Mouse (Mus musculus): Measurements from ENCODE around the gene Eps8l3. TPM values are rescaled to one million over a fixed set of nuclear protein-coding genes. Genes with fewer than 3 reads are reported as not detected.

Eps8l3 gene
- polyA plus RNA-seq, 1 experiment from 2014 or later: not detected

DNA sequence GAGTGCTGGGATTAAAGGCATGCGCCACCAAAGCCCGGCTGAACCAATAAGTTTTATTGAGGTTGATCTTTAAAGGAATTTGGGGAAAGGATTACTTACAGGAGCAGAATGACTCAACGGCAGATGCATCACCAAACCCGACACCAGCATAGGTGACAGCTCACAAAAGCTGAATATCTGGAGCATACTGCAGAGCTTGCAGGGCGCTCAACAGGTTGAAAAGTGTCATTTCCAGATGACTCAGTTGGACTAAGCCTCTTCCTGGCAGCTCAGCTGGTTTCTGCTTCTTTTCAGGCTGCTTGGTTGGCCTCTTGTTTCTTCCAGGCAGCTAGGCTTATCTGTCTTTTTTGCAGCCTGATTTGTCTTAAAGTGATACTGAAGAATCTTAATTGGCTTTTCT lies 41.7 kb upstream of the Eps8l3 start:
- 0 out of 2 replicates have a peak, but pooled peaks cover 3% of the 10 kb centered on the region for H3K4me1 ChIP-seq (replicated peaks; ENCODE audit: control insufficient read depth, insufficient read depth, low read length)
- no peak overlapping the region for H3K4me3 ChIP-seq (ENCODE audit: low read length)
- no peak for ATAC-seq (ENCODE audit: low read depth)
- H3K9ac ChIP-seq (ENCODE audit: low read length): no peak overlapping the region
- no peaks in the 10 kb centered on the region for H3K27me3 ChIP-seq (ENCODE audit: control insufficient read depth, insufficient read depth, low read depth, low read length)
- H3K9me3 ChIP-seq (ENCODE audit: control insufficient read depth, low read length): no peaks in the 10 kb centered on the region
- H3K4me2 ChIP-seq (ENCODE audit: low read depth, low read length): no peak overlapping the region
- H3K27ac ChIP-seq (ENCODE audit: low read length): no peak overlapping the region
- no peaks in the 10 kb centered on the region for H3K36me3 ChIP-seq (ENCODE audit: control insufficient read depth, insufficient read depth, low read length)
- 94% methylated on average over 5 of the region's 5 CpGs for WGBS

DNA sequence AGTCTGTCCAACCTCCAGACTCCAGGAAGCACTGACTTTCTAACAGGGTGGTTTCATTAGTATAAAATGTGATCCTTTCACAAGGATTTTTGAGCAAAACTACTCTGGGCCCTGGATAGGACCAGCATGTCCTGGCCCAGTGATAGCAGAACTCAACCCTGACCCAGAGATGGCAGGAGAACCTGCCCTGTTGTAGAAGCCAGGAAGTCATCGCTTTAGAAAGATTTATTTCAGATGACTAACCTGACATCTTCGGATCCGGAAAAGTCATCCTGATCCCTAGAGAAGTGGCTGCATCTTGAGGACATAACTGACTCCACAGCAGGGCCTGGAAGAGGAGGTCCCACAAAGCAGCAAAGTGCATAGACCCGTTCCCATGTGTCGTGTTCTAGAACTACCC lies 37.2 kb upstream of the Eps8l3 start:
- Histone ChIP-seq H3K9ac (ENCODE audit: low read length) (no peak overlapping the region), H3K9me3 (ENCODE audit: control insufficient read depth, low read length) (no peaks in the 10 kb centered on the region), H3K36me3 (ENCODE audit: control insufficient read depth, insufficient read depth, low read length) (no peaks in the 10 kb centered on the region), H3K27me3 (ENCODE audit: control insufficient read depth, insufficient read depth, low read depth, low read length) (no peaks in the 10 kb centered on the region), H3K4me1 (replicated peaks; ENCODE audit: control insufficient read depth, insufficient read depth, low read length) (peaks cover 10% of the 10 kb centered on the region; the same call in 1 of the 2 replicates), H3K4me2 (ENCODE audit: low read depth, low read length) (no peak overlapping the region), H3K4me3 (ENCODE audit: low read length) (no peak overlapping the region), H3K27ac (ENCODE audit: low read length) (no peak overlapping the region)
- WGBS: 80% methylated on average over 5 of the region's 5 CpGs
- ATAC-seq (ENCODE audit: low read depth): no peak

DNA sequence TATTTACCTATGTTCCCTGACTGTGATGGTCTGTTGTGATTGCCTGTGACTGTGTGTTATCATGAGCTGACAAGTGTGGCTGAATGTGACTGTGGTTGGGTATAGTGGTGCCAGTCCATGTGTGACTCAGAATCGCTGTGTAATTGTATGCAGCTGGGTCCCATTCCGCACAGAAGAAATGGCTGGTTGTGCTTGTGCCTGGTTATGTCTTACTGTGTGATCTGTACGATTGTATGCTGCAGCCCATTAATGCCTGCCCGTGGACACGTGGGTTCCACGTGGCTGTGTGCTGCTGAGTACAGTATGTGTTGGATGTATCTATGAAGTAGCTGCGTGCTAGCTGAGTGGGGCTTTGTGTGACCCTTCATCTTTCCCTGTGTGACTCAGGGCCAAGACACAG lies 36.2 kb upstream of the Eps8l3 start:
- ATAC-seq (ENCODE audit: low read depth): no peak
- no peak overlapping the region for H3K4me2 ChIP-seq (ENCODE audit: low read depth, low read length)
- peaks cover 10% of the 10 kb centered on the region; the same call in 1 of the 2 replicates for H3K4me1 ChIP-seq (replicated peaks; ENCODE audit: control insufficient read depth, insufficient read depth, low read length)
- no peaks in the 10 kb centered on the region for H3K36me3 ChIP-seq (ENCODE audit: control insufficient read depth, insufficient read depth, low read length)
- WGBS: 81% methylated on average over 7 of the region's 7 CpGs
- no peak overlapping the region for H3K4me3 ChIP-seq (ENCODE audit: low read length)
- H3K9ac ChIP-seq (ENCODE audit: low read length): no peak overlapping the region
- H3K27ac ChIP-seq (ENCODE audit: low read length): no peak overlapping the region
- H3K27me3 ChIP-seq (ENCODE audit: control insufficient read depth, insufficient read depth, low read depth, low read length): no peaks in the 10 kb centered on the region
- no peaks in the 10 kb centered on the region for H3K9me3 ChIP-seq (ENCODE audit: control insufficient read depth, low read length)

DNA sequence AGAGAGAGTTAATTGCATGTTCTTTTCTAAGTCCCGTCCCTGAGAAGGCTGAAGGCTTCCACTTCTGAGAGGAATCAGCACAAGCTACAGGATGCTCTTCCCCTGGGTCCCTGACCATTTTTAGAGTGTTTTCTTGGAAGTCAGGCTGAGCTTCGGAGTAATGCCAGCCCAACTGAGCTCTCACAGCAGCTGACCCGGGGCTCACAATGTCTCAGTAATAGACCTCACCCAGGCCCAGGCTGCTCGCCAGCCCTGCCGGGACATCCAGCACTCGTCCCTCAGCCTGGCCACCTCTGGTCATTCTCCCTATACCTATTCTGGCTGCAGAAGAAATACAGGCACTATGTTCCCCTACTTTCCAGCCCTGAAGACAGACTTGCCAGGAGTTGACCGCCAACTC lies 35.7 kb upstream of the Eps8l3 start:
- H3K9ac ChIP-seq (ENCODE audit: low read length): no peak overlapping the region
- no peak overlapping the region for H3K4me3 ChIP-seq (ENCODE audit: low read length)
- ATAC-seq (ENCODE audit: low read depth): no peak
- no peaks in the 10 kb centered on the region for H3K9me3 ChIP-seq (ENCODE audit: control insufficient read depth, low read length)
- H3K4me2 ChIP-seq (ENCODE audit: low read depth, low read length): no peak overlapping the region
- H3K27me3 ChIP-seq (ENCODE audit: control insufficient read depth, insufficient read depth, low read depth, low read length): no peaks in the 10 kb centered on the region
- peaks cover 10% of the 10 kb centered on the region; the same call in 1 of the 2 replicates for H3K4me1 ChIP-seq (replicated peaks; ENCODE audit: control insufficient read depth, insufficient read depth, low read length)
- H3K27ac ChIP-seq (ENCODE audit: low read length): no peak overlapping the region
- WGBS: 71% methylated on average over 7 of the region's 7 CpGs
- H3K36me3 ChIP-seq (ENCODE audit: control insufficient read depth, insufficient read depth, low read length): no peaks in the 10 kb centered on the region

DNA sequence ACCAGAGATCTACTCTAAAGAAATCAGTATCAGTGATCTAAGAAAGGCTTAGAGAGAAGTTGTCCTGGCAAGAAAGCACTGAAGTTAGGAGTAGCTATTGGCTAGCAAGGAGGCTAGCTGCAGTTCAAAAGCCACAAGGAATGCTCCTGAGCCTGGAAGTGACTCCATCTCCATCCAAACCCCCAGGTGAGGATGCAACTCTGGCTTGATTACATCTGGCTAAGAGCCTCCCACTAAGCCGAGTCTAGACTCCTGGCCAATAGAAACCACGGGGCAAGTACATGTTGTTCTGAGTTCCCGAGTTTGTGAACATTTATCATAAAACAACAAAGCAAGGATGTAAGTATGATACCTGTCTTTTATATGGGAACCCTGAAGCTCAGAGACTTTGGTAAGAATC lies 33.6 kb upstream of the Eps8l3 start:
- no peaks in the 10 kb centered on the region for H3K36me3 ChIP-seq (ENCODE audit: control insufficient read depth, insufficient read depth, low read length)
- WGBS: 78% methylated on average over 3 of the region's 3 CpGs
- ATAC-seq (ENCODE audit: low read depth): no peak
- H3K4me2 ChIP-seq (ENCODE audit: low read depth, low read length): no peak overlapping the region
- no peak overlapping the region for H3K9ac ChIP-seq (ENCODE audit: low read length)
- no peak overlapping the region for H3K4me3 ChIP-seq (ENCODE audit: low read length)
- H3K27ac ChIP-seq (ENCODE audit: low read length): no peak overlapping the region
- H3K27me3 ChIP-seq (ENCODE audit: control insufficient read depth, insufficient read depth, low read depth, low read length): no peaks in the 10 kb centered on the region
- H3K4me1 ChIP-seq (replicated peaks; ENCODE audit: control insufficient read depth, insufficient read depth, low read length): peaks cover 16% of the 10 kb centered on the region
- H3K9me3 ChIP-seq (ENCODE audit: control insufficient read depth, low read length): no peaks in the 10 kb centered on the region

DNA sequence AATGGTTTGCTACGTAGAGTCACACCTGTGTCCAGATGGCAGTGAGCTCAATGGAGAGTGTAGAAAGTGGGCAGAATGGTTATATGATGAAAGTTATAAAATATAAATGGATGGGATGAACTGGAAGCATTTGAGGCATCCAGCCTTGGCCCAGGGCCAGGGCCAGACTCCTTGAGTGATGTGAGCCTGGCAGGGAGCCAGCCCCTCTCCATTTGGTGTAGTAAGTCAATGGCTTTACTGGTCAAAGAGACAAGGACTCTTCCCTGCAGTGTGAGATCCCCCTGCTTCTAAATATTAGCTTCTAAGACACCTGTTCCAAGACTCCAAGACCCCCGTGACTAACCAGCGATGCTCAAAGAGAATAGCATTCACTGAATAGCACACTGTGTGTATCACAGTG lies 33.0 kb upstream of the Eps8l3 start:
- no peak overlapping the region for H3K9ac ChIP-seq (ENCODE audit: low read length)
- H3K4me1 ChIP-seq (replicated peaks; ENCODE audit: control insufficient read depth, insufficient read depth, low read length): peaks cover 22% of the 10 kb centered on the region
- no peak for ATAC-seq (ENCODE audit: low read depth)
- H3K4me2 ChIP-seq (ENCODE audit: low read depth, low read length): no peak overlapping the region
- no peaks in the 10 kb centered on the region for H3K9me3 ChIP-seq (ENCODE audit: control insufficient read depth, low read length)
- H3K27ac ChIP-seq (ENCODE audit: low read length): no peak overlapping the region
- H3K4me3 ChIP-seq (ENCODE audit: low read length): no peak overlapping the region
- WGBS: 42% methylated on average over 3 of the region's 3 CpGs
- no peaks in the 10 kb centered on the region for H3K27me3 ChIP-seq (ENCODE audit: control insufficient read depth, insufficient read depth, low read depth, low read length)
- no peaks in the 10 kb centered on the region for H3K36me3 ChIP-seq (ENCODE audit: control insufficient read depth, insufficient read depth, low read length)

DNA sequence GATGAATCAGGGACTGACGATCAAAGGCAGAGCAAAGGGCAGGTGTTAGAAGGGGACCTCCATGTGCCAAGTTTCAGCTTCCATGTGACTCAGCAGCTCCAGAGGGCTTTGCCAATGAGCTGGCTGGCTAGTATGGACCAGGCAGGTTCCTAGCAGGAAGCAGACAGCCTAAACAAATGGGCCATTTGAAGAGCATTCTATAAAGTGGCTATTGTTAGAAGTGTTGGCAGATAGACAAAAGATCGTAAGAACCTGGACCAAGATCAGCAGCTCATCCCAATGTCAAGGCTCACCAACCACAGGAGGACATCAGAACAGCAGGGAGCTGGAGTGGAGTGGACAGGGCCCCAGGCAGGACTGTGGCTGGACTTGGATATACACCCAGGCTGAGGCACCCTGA lies 32.5 kb upstream of the Eps8l3 start:
- no peak overlapping the region for H3K4me2 ChIP-seq (ENCODE audit: low read depth, low read length)
- 39% methylated on average over 2 of the region's 2 CpGs for WGBS
- 0 out of 2 replicates have a peak, but pooled peaks have one; percentile 32 for ATAC-seq (ENCODE audit: low read depth)
- H3K27me3 ChIP-seq (ENCODE audit: control insufficient read depth, insufficient read depth, low read depth, low read length): no peaks in the 10 kb centered on the region
- H3K27ac ChIP-seq (ENCODE audit: low read length): no peak overlapping the region
- H3K4me3 ChIP-seq (ENCODE audit: low read length): no peak overlapping the region
- no peaks in the 10 kb centered on the region for H3K9me3 ChIP-seq (ENCODE audit: control insufficient read depth, low read length)
- H3K9ac ChIP-seq (ENCODE audit: low read length): no peak overlapping the region
- no peaks in the 10 kb centered on the region for H3K36me3 ChIP-seq (ENCODE audit: control insufficient read depth, insufficient read depth, low read length)
- H3K4me1 ChIP-seq (replicated peaks; ENCODE audit: control insufficient read depth, insufficient read depth, low read length): peaks cover 27% of the 10 kb centered on the region

DNA sequence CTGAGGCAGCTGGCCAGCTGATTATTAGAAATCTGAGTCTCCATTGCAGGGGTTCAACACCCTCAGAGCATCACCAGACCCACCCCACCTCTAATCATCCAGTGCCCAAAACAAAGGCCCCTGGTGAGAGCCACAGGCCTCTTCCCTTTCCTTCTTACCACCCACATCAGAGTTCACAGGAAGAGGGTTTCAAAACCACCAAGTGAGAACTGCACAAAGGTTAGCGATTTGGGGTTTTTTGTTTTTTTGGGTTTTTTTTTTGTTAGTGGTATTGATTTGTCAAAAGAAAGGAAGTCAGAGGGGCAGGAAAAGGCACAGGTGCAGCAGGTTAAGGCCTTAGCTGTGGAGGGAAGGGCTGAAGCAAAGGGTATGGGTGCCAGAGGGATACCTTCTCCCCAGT lies 30.9 kb upstream of the Eps8l3 start:
- ATAC-seq (ENCODE audit: low read depth): no peak
- 91% methylated on average over 1 of the region's 1 CpGs for WGBS
- no peaks in the 10 kb centered on the region for H3K9me3 ChIP-seq (ENCODE audit: control insufficient read depth, low read length)
- no peaks in the 10 kb centered on the region for H3K36me3 ChIP-seq (ENCODE audit: control insufficient read depth, insufficient read depth, low read length)
- peaks cover 42% of the 10 kb centered on the region for H3K4me1 ChIP-seq (replicated peaks; ENCODE audit: control insufficient read depth, insufficient read depth, low read length)
- H3K27me3 ChIP-seq (ENCODE audit: control insufficient read depth, insufficient read depth, low read depth, low read length): no peaks in the 10 kb centered on the region
- H3K4me3 ChIP-seq (ENCODE audit: low read length): no peak overlapping the region
- no peak overlapping the region for H3K9ac ChIP-seq (ENCODE audit: low read length)
- no peak overlapping the region for H3K27ac ChIP-seq (ENCODE audit: low read length)
- H3K4me2 ChIP-seq (ENCODE audit: low read depth, low read length): no peak overlapping the region

DNA sequence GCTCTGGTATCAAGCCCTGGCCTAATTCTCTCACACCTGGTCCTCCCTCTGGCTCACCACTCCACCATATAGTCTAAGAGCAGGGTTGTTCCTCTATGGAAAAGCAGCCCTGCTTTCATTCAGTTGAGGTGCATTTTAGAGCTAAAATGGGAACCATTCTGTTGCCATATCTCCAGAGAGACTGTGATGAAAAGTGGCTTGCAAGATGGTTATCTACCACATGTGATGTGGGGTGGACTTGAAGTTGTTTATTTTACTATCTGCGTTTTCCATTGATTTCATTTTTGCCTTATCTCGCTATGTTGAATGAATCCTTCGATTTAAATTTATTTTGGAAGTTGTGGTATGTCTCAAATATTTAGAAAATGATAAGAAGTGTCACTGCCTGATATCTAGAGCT lies 30.2 kb upstream of the Eps8l3 start:
- 21% methylated on average over 3 of the region's 3 CpGs for WGBS

DNA sequence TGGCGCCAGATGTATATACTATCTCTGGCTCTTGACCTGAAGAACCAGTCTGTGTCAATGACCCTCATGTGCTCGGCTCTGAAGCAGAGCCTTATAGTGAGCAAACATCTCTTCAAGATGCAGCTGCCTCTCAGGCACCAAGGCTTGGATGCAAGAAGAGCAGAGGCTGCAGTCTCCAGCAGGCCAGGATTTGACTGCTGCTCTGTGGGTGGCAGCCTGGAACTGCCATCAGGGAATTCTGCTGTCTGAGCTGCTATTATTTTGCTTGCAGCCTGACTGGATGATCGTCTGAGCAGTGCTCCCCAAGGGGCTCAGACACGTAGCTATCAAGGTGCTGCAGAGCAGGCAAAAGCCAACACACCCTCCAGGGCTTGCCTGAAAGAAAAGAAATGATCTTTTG lies 28.9 kb upstream of the Eps8l3 start:
- no peak for ATAC-seq (ENCODE audit: low read depth)
- no peak overlapping the region for H3K4me2 ChIP-seq (ENCODE audit: low read depth, low read length)
- H3K9me3 ChIP-seq (ENCODE audit: control insufficient read depth, low read length): no peaks in the 10 kb centered on the region
- WGBS: 29% methylated on average over 4 of the region's 4 CpGs
- no peaks in the 10 kb centered on the region for H3K27me3 ChIP-seq (ENCODE audit: control insufficient read depth, insufficient read depth, low read depth, low read length)
- no peak overlapping the region for H3K27ac ChIP-seq (ENCODE audit: low read length)
- no peaks in the 10 kb centered on the region for H3K36me3 ChIP-seq (ENCODE audit: control insufficient read depth, insufficient read depth, low read length)
- H3K4me3 ChIP-seq (ENCODE audit: low read length): no peak overlapping the region
- no peak overlapping the region for H3K9ac ChIP-seq (ENCODE audit: low read length)
- H3K4me1 ChIP-seq (replicated peaks; ENCODE audit: control insufficient read depth, insufficient read depth, low read length): peaks cover 42% of the 10 kb centered on the region

More for the DNA sequence above, 30.2 kb upstream of the Eps8l3 start:
- no peak overlapping the region for H3K4me2 ChIP-seq (ENCODE audit: low read depth, low read length)
- no peak overlapping the region for H3K27ac ChIP-seq (ENCODE audit: low read length)
- H3K27me3 ChIP-seq (ENCODE audit: control insufficient read depth, insufficient read depth, low read depth, low read length): no peaks in the 10 kb centered on the region
- ATAC-seq (ENCODE audit: low read depth): no peak
- peaks cover 42% of the 10 kb centered on the region for H3K4me1 ChIP-seq (replicated peaks; ENCODE audit: control insufficient read depth, insufficient read depth, low read length)
- H3K9me3 ChIP-seq (ENCODE audit: control insufficient read depth, low read length): no peaks in the 10 kb centered on the region
- H3K36me3 ChIP-seq (ENCODE audit: control insufficient read depth, insufficient read depth, low read length): no peaks in the 10 kb centered on the region
- no peak overlapping the region for H3K4me3 ChIP-seq (ENCODE audit: low read length)
- no peak overlapping the region for H3K9ac ChIP-seq (ENCODE audit: low read length)

Data from lung, embryonic 16.5 days (tissue).